Mouse (Mus musculus): ENCODE data around the gene Kcnf1. TPM values are rescaled to one million over a fixed set of nuclear protein-coding genes. Genes with fewer than 3 reads are reported as not detected.
"Not testable (repeated sequence)": the region's sequence is repeated elsewhere in the genome, so short reads cannot be mapped to it uniquely, and the experiment has no call there.

The Kcnf1 gene
- polyA plus RNA-seq, 1 experiment = not detected

DNA sequence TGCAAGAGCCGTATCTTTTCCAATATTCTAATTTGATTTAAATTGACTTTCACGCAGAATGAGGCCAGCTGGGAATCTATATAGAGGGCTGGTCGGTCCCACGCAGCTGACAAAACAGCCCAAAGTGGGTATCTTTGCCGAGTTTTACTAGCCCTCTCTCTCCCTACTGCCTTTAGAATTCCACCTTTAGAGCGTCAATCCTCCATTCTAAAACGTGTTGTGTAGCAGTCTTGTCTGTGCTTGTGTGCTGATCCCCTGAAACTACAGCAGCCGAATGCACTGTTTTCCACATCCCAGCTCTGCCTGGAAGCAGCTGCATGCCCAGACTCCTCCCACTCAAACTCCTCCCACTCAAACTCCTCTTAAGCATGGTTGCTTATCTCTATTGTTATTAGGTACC lies 44.4 kb downstream of the Kcnf1 start:
- H3K4me3 ChIP-seq (ENCODE audit: insufficient read depth, low read depth, low read length) = no peak overlapping the region

DNA sequence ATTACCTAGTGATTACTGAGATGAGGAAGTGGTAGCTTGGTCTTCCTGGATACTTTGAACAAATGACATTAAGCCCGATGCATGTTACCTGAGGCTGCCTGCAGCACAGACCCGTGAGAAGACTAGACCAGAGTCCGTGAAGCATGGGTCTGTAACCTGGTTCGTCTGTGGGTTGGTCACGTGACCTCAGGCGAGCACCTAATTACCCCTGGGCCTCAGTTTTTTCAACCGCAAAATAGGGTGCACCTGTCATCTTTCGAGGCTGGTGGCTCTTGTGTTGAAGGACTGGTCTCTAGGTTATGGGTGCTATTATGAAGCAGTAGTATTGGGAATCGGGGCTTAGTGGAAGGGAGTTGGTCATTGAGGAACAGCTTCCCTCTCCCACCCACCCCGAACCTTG lies 45.1 kb downstream of the Kcnf1 start:
- H3K4me1 ChIP-seq (ENCODE audit: control insufficient read depth, insufficient read depth, insufficient read length, low read length) = no peaks in the 10 kb centered on the region
- no peak overlapping the region for H3K27ac ChIP-seq (replicated peaks; ENCODE audit: low read depth, low read length)

More for the DNA sequence above, 44.4 kb downstream of the Kcnf1 start:
- no peak overlapping the region for H3K27ac ChIP-seq (replicated peaks; ENCODE audit: low read depth, low read length)
- no peaks in the 10 kb centered on the region for H3K4me1 ChIP-seq (ENCODE audit: control insufficient read depth, insufficient read depth, insufficient read length, low read length)

DNA sequence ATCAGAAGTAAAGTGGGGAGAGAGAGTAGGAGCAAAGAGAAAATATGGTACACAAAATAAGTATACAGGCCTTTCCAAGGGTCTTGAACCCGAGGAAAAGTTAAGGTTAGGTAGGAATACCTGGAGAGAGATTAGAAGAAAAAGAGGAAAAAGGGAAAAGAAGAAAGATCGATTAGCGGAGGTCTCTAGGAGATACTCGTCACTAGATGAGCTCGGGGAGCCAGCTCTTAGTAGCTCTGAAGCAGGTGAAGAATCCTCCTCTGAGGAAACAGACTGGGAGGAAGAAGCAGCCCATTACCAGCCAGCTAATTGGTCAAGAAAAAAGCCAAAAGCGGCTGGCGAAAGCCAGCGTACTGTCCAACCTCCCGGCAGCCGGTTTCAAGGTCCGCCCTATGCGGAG lies 53.8 kb downstream of the Kcnf1 start:
- not testable (repeated sequence) for H3K27ac ChIP-seq (replicated peaks; ENCODE audit: low read depth, low read length); H3K4me1 ChIP-seq (ENCODE audit: control insufficient read depth, insufficient read depth, insufficient read length, low read length); H3K4me3 ChIP-seq (ENCODE audit: insufficient read depth, low read depth, low read length)

More for the DNA sequence above, 45.1 kb downstream of the Kcnf1 start:
- no peak overlapping the region for H3K4me3 ChIP-seq (ENCODE audit: insufficient read depth, low read depth, low read length)

Other genes starting within 250 kb of the Kcnf1 start
- gene Pqlc3, start 176.5 kb downstream of the Kcnf1 start, polyA plus RNA-seq (2012; ENCODE audit: insufficient read depth, insufficient read length, missing spikeins) = 48.8 and 52.4 TPM in 2 replicates
- not detected in 2 replicates for gene 2410004P03Rik, start 165.2 kb downstream of the Kcnf1 start, polyA plus RNA-seq (2012; ENCODE audit: insufficient read depth, insufficient read length, missing spikeins)
- gene Pdia6, start 89.7 kb upstream of the Kcnf1 start, polyA plus RNA-seq (2012; ENCODE audit: insufficient read depth, insufficient read length, missing spikeins) = 65.9 and 83.5 TPM in 2 replicates
- gene Atp6v1c2, start 152.5 kb upstream of the Kcnf1 start, polyA plus RNA-seq (2012; ENCODE audit: insufficient read depth, insufficient read length, missing spikeins) = not detected in 2 replicates
- gene Nol10, start 171.6 kb upstream of the Kcnf1 start, polyA plus RNA-seq (2012; ENCODE audit: insufficient read depth, insufficient read length, missing spikeins) = 6.0 and 6.4 TPM in 2 replicates